Mouse (Mus musculus) spleen, adult 2 months (tissue): ENCODE measurements around the gene Ugt1a7c.

ENCODE experiments used
- CTCF ChIP-seq: fragments of 200-500 bp; IDR thresholded peaks from 2 replicates; pipeline ENCODE4 v1.5.1; 2011; ENCODE audit warnings: mild to moderate bottlenecking, inconsistent platforms; ENCODE audit not compliant: insufficient read depth, insufficient read length, insufficient replicate concordance; ENCODE audit errors: extremely low read depth
- POLR2A ChIP-seq: fragments of 200-500 bp; IDR thresholded peaks from 2 replicates; pipeline ENCODE4 v1.6.1; 2011; ENCODE audit warnings: low read depth, low read length, inconsistent platforms

GRCm38 (mm10) chr1:88240579-88240978 is 145.7 kb downstream of the Ugt1a7c start:
- TF ChIP-seq CTCF (no peak), POLR2A (no peak)
